Mouse (Mus musculus) effector memory CD4-positive, alpha-beta T cell, adult 7 months (primary cell): ENCODE data around the gene Gm17190. TPM values are rescaled to one million over a fixed set of nuclear protein-coding genes. Genes with fewer than 3 reads are reported as not detected.

Experiments used
- polyA plus RNA-seq: library from polyadenylated mRNA; unstranded; fragments of 100-300 nt; shearing (Covaris generic); gene quantifications from one replicate; pipeline ENCODE4 v1.2.1, GENCODE M21; 2017

The Gm17190 gene
- not detected for polyA plus RNA-seq

DNA sequence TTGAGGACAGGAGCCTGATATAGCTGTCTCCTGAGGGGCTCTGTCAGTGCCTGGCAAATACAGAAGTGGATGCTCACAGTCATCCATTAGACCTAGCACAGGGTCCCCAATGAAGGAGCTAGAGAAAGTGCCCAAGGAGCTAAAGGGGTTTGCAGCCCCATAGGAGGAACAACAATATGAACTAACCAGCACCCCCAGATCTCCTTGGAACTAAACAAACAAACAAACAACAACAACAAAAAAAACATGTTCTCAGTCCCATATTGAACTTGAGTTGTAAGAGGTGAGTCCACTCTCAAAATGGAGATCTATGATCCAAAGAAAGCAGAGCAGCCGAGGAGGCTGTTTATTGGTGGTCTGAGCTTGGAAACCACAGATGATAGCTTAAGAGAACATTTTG is at the start of gene Gm17190:
Gene Gm17190 (plus strand): TSS at position 301 of the 400 bp plus-strand sequence.

DNA sequence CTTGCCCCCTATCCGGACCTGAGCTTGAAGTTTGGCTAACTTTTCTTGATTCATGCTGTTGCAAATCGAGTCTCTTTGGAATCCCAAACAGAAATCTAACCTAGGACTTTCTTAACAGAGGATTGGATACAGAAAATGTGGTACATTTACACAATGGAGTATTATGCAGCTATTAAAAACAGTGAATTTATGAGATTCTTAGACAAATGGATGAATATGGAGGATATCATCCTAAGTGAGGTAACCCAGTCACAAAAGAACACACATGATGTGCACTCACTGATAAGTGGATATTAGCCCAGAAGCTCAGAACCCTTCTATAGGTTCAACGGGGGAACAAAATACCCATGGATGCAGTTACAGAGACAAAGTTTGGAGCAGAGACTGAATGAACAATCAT is 578 bp upstream of the Gm17190 start, which contains the start of gene Gm20075:
Gene Gm20075 (minus strand): TSS at position 101 of the 400 bp plus-strand sequence.

DNA sequence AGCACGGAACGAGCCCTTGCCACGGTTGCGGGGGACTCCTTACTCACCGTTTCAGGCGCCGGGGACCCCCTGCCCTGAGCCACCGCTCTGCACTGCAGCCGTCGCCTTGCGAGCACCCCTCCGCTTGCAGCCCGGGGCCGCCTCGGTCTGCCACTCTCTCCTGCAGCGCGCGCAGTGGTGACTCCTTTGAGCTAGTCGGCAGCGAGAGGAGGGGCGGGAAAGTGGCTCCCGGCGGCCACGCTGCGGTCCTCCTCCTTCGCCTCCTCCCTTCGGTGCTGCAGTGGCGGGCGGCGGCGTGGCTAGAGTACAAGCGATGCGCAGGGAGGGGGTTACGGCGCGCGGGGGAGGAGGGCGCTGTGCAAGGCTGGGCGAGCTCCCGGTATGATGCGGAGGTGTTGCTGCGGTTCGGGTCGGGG is 50.6 kb downstream of the Gm17190 start, which contains the start of gene Sv2c:
Gene Sv2c (minus strand): TSS at position 177 of the 416 bp plus-strand sequence.

Other genes with a start within 250 kb of the Gm17190 start
- gene Iqgap2, start 190.1 kb upstream of the Gm17190 start, polyA plus RNA-seq, result 56.6 TPM
- 10.5 TPM for gene Gm20075, start 678 bp upstream of the Gm17190 start, polyA plus RNA-seq
- 4.7 TPM for gene Sv2c, start 50.5 kb downstream of the Gm17190 start, polyA plus RNA-seq